Mouse (Mus musculus) heart, embryonic 16.5 days (tissue): ENCODE data around the gene Tead1. TPM values are rescaled to one million over a fixed set of nuclear protein-coding genes. Genes with fewer than 3 reads are reported as not detected.

Experiments used
- ATAC-seq: fragments of 200-750 bp; cut with Nextera tagmentation; replicated peaks from 2 replicates; pipeline ENCODE4 v1.8.0; 2017; ENCODE audit warnings: moderate number of reproducible peaks; ENCODE audit not compliant: insufficient read depth, low FRiP score; ENCODE audit errors: extremely low read depth
- H3K27ac ChIP-seq: fragments of 300-500 bp; sonication (generic); 2 replicates; pipeline ENCODE4 v1.5.1; 2014; ENCODE audit warnings: mild to moderate bottlenecking, low read length, control low read depth, moderate library complexity
- H3K27me3 ChIP-seq: fragments of 300-500 bp; sonication (generic); 2 replicates; pipeline ENCODE4 v1.6.1; 2014; ENCODE audit warnings: low read length, mixed read lengths; ENCODE audit not compliant: control insufficient read depth, insufficient read depth
- H3K36me3 ChIP-seq: fragments of 300-500 bp; sonication (generic); 2 replicates; pipeline ENCODE4 v1.6.1; 2014; ENCODE audit not compliant: control insufficient read depth, insufficient read depth
- H3K4me1 ChIP-seq: fragments of 300-500 bp; sonication (generic); 2 replicates; pipeline ENCODE4 v1.6.1; 2014; ENCODE audit warnings: low read length, mixed read lengths; ENCODE audit not compliant: control insufficient read depth, insufficient read depth
- H3K4me2 ChIP-seq: fragments of 300-500 bp; sonication (generic); 2 replicates; pipeline ENCODE4 v1.6.1; 2014; ENCODE audit warnings: low read depth, mild to moderate bottlenecking, control low read depth, low read length
- H3K4me3 ChIP-seq: fragments of 300-500 bp; sonication (generic); 2 replicates; pipeline ENCODE4 v1.5.1; 2014; ENCODE audit warnings: mild to moderate bottlenecking, control low read depth, low read length
- H3K9ac ChIP-seq: fragments of 300-500 bp; sonication (generic); 2 replicates; pipeline ENCODE4 v1.6.1; 2014; ENCODE audit warnings: low read length, control low read depth
- H3K9me3 ChIP-seq: fragments of 300-500 bp; sonication (generic); replicated peaks from 2 replicates; pipeline ENCODE4 v1.6.1; 2016; ENCODE audit warnings: low read length; ENCODE audit not compliant: control insufficient read depth
- WGBS: fragments of 180-500 bp; shearing (Covaris S2); extraction: QIAGEN DNeasy Blood & Tissue Kit; methylation state at CpG from one replicate; pipeline ENCODE4 v1.1.7; 2014; 5-methylcytosine and 5-hydroxymethylcytosine counted together
- polyA plus RNA-seq: library from polyadenylated mRNA; unstranded; fragments of >200 nt; fragmentation: Nextera tagmentation; extraction: Ambion mirVana; gene quantifications from 2 replicates; pipeline ENCODE4 v1.2.1, GENCODE M21; 2015

Gene Tead1
- polyA plus RNA-seq, 1 experiment from 2014 or later: 19.4 TPM

GRCm38 (mm10) chr7:112823621-112824020 lies 144.5 kb downstream of the Tead1 start:
- Histone ChIP-seq H3K36me3 (no peaks in the 10 kb centered on the region), H3K4me1 (peaks cover 68% of the 10 kb centered on the region), H3K27ac (peak overlapping the region; percentile 79), H3K9ac (no peak overlapping the region), H3K27me3 (no peaks in the 10 kb centered on the region), H3K4me2 (peak overlapping the region; percentile 43), H3K4me3 (no peak overlapping the region), H3K9me3 (no peaks in the 10 kb centered on the region)
- ATAC-seq: peak; percentile 79
- 8% methylated on average over 5 of the region's 5 CpGs for WGBS

- no peaks in the 10 kb centered on the region for H3K27me3 ChIP-seq
- WGBS: 17% methylated on average over 11 of the region's 11 CpGs
- H3K27ac ChIP-seq: peak overlapping the region; percentile 97
- no peak overlapping the region for H3K4me3 ChIP-seq
- H3K9me3 ChIP-seq: no peaks in the 10 kb centered on the region
- no peaks in the 10 kb centered on the region for H3K36me3 ChIP-seq
- H3K4me2 ChIP-seq: peak overlapping the region; percentile 54
- H3K4me1 ChIP-seq: peaks cover 65% of the 10 kb centered on the region
- peak overlapping the region; percentile 59 for H3K9ac ChIP-seq
- no peak for ATAC-seq
These were observed 146.2 kb downstream of the Tead1 start for GRCm38 (mm10) chr7:112825339-112825781.

GRCm38 (mm10) chr7:112826114-112826911 lies 147.2 kb downstream of the Tead1 start:
- Histone ChIP-seq H3K36me3 (no peaks in the 10 kb centered on the region), H3K27me3 (no peaks in the 10 kb centered on the region), H3K9me3 (no peaks in the 10 kb centered on the region), H3K4me3 (no peak overlapping the region), H3K9ac (peak overlapping the region; percentile 59), H3K27ac (peak overlapping the region; percentile 97), H3K4me1 (peaks cover 65% of the 10 kb centered on the region), H3K4me2 (peak overlapping the region; percentile 54)
- ATAC-seq: peak; percentile 68
- 10% methylated on average over 17 of the region's 17 CpGs for WGBS

GRCm38 (mm10) chr7:112828016-112828695 lies 149.0 kb downstream of the Tead1 start:
- Histone ChIP-seq H3K4me3 (no peak overlapping the region), H3K36me3 (no peaks in the 10 kb centered on the region), H3K9ac (0 out of 2 replicates have a peak overlapping the region, but pooled peaks have one; percentile 9), H3K9me3 (no peaks in the 10 kb centered on the region), H3K4me1 (peaks cover 51% of the 10 kb centered on the region), H3K4me2 (no peak overlapping the region), H3K27me3 (no peaks in the 10 kb centered on the region), H3K27ac (peak overlapping the region; percentile 34; the same call in 1 of the 2 replicates)
- WGBS: 52% methylated on average over 10 of the region's 10 CpGs
- no peak for ATAC-seq

- ATAC-seq: no peak
- Histone ChIP-seq H3K9ac (no peak overlapping the region), H3K4me1 (peaks cover 46% of the 10 kb centered on the region), H3K4me2 (no peak overlapping the region), H3K9me3 (no peaks in the 10 kb centered on the region), H3K27me3 (no peaks in the 10 kb centered on the region), H3K4me3 (no peak overlapping the region), H3K36me3 (no peaks in the 10 kb centered on the region), H3K27ac (no peak overlapping the region)
These were observed 149.5 kb downstream of the Tead1 start for GRCm38 (mm10) chr7:112828696-112829022.

- WGBS: 61% methylated on average over 4 of the region's 4 CpGs
These were observed 151.8 kb downstream of the Tead1 start for GRCm38 (mm10) chr7:112830946-112831345.

GRCm38 (mm10) chr7:112831446-112831845 lies 152.3 kb downstream of the Tead1 start:
- Histone ChIP-seq H3K4me3 (no peak overlapping the region), H3K36me3 (no peaks in the 10 kb centered on the region), H3K4me2 (no peak overlapping the region), H3K27me3 (no peaks in the 10 kb centered on the region), H3K27ac (no peak overlapping the region), H3K4me1 (peaks cover 24% of the 10 kb centered on the region), H3K9me3 (no peaks in the 10 kb centered on the region), H3K9ac (no peak overlapping the region)
- ATAC-seq: no peak
- WGBS: 71% methylated on average over 4 of the region's 4 CpGs

More at GRCm38 (mm10) chr7:112830946-112831345, 151.8 kb downstream of the Tead1 start:
- no peak overlapping the region for H3K9ac ChIP-seq
- peaks cover 28% of the 10 kb centered on the region for H3K4me1 ChIP-seq
- no peaks in the 10 kb centered on the region for H3K9me3 ChIP-seq
- no peaks in the 10 kb centered on the region for H3K36me3 ChIP-seq
- H3K27me3 ChIP-seq: no peaks in the 10 kb centered on the region
- no peak overlapping the region for H3K27ac ChIP-seq
- H3K4me2 ChIP-seq: no peak overlapping the region
- ATAC-seq: no peak
- H3K4me3 ChIP-seq: no peak overlapping the region

GRCm38 (mm10) chr7:112833132-112833531 lies 154.0 kb downstream of the Tead1 start:
- Histone ChIP-seq H3K36me3 (no peaks in the 10 kb centered on the region; the same call in 1 of the 2 replicates), H3K4me3 (no peak overlapping the region), H3K4me2 (no peak overlapping the region), H3K4me1 (peaks cover 7% of the 10 kb centered on the region), H3K9me3 (peaks cover 10% of the 10 kb centered on the region; the same call in 1 of the 2 replicates), H3K9ac (no peak overlapping the region), H3K27ac (no peak overlapping the region), H3K27me3 (no peaks in the 10 kb centered on the region)
- no peak for ATAC-seq
- 60% methylated on average over 4 of the region's 4 CpGs for WGBS

GRCm38 (mm10) chr7:112836076-112836475 lies 157.0 kb downstream of the Tead1 start:
- Histone ChIP-seq H3K27ac (no peak overlapping the region), H3K4me3 (no peak overlapping the region), H3K9ac (no peak overlapping the region), H3K36me3 (no peaks in the 10 kb centered on the region; the same call in 1 of the 2 replicates), H3K4me2 (no peak overlapping the region), H3K27me3 (no peaks in the 10 kb centered on the region), H3K4me1 (no peaks in the 10 kb centered on the region), H3K9me3 (peaks cover 10% of the 10 kb centered on the region; the same call in 1 of the 2 replicates)
- 79% methylated on average over 9 of the region's 9 CpGs for WGBS
- no peak for ATAC-seq
